Mouse (Mus musculus): ENCODE data around the gene Nrd1. TPM values are rescaled to one million over a fixed set of nuclear protein-coding genes. Genes with fewer than 3 reads are reported as not detected.

Gene Nrd1
- polyA plus RNA-seq, 1 experiment = 113 TPM

- WGBS = under 1% methylated on average over 18 of the region's 18 CpGs
- no peaks in the 10 kb centered on the region; the same call in 1 of the 2 replicates for H3K4me1 ChIP-seq (ENCODE audit: control insufficient read depth, insufficient read depth, low read length)
- peak overlapping the region; percentile 95 for H3K27ac ChIP-seq (ENCODE audit: control insufficient read depth, insufficient read depth, low read depth, low read length, poor library complexity)
- TF ChIP-seq CTCF (IDR thresholded peaks at IDR 0.05; ENCODE audit: control insufficient read depth, insufficient read depth, low read length) (no peak), POLR2A (IDR thresholded peaks at IDR 0.05; ENCODE audit: borderline replicate concordance, control insufficient read depth, low read depth, low read length) (no peak)
- H3K4me3 ChIP-seq (replicated peaks; ENCODE audit: control insufficient read depth, low read depth, low read length) = peak overlapping the region; percentile 91
Measured at GRCm38 (mm10) chr4:109000961-109001360, 506 bp downstream of the Nrd1 start.

GRCm38 (mm10) chr4:109008046-109008445, 7.6 kb downstream of the Nrd1 start:
- WGBS = 55% methylated on average over 1 of the region's 1 CpGs
- no peaks in the 10 kb centered on the region; the same call in 1 of the 2 replicates for H3K4me1 ChIP-seq (ENCODE audit: control insufficient read depth, insufficient read depth, low read length)
- TF ChIP-seq CTCF (IDR thresholded peaks at IDR 0.05; ENCODE audit: control insufficient read depth, insufficient read depth, low read length) = no peak
- no peak for TF ChIP-seq POLR2A (IDR thresholded peaks at IDR 0.05; ENCODE audit: borderline replicate concordance, control insufficient read depth, low read depth, low read length)
- H3K27ac ChIP-seq (ENCODE audit: control insufficient read depth, insufficient read depth, low read depth, low read length, poor library complexity) = no peak overlapping the region
- H3K4me3 ChIP-seq (replicated peaks; ENCODE audit: control insufficient read depth, low read depth, low read length) = no peak overlapping the region

- TF ChIP-seq POLR2A (IDR thresholded peaks at IDR 0.05; ENCODE audit: borderline replicate concordance, control insufficient read depth, low read depth, low read length) (no peak), CTCF (IDR thresholded peaks at IDR 0.05; ENCODE audit: control insufficient read depth, insufficient read depth, low read length) (no peak)
- no peaks in the 10 kb centered on the region; the same call in 1 of the 2 replicates for H3K4me1 ChIP-seq (ENCODE audit: control insufficient read depth, insufficient read depth, low read length)
- no peak overlapping the region for H3K27ac ChIP-seq (ENCODE audit: control insufficient read depth, insufficient read depth, low read depth, low read length, poor library complexity)
- WGBS = 92% methylated on average over 4 of the region's 4 CpGs
- no peak overlapping the region for H3K4me3 ChIP-seq (replicated peaks; ENCODE audit: control insufficient read depth, low read depth, low read length)
Measured at GRCm38 (mm10) chr4:109014091-109014490, 13.6 kb downstream of the Nrd1 start.

GRCm38 (mm10) chr4:109017441-109017840, 17.0 kb downstream of the Nrd1 start:
- Histone ChIP-seq H3K4me3 (replicated peaks; ENCODE audit: control insufficient read depth, low read depth, low read length) (no peak overlapping the region), H3K4me1 (ENCODE audit: control insufficient read depth, insufficient read depth, low read length) (no peaks in the 10 kb centered on the region; the same call in 1 of the 2 replicates), H3K27ac (ENCODE audit: control insufficient read depth, insufficient read depth, low read depth, low read length, poor library complexity) (no peak overlapping the region)
- WGBS = 92% methylated on average over 7 of the region's 7 CpGs
- TF ChIP-seq POLR2A (IDR thresholded peaks at IDR 0.05; ENCODE audit: borderline replicate concordance, control insufficient read depth, low read depth, low read length) (no peak), CTCF (IDR thresholded peaks at IDR 0.05; ENCODE audit: control insufficient read depth, insufficient read depth, low read length) (no peak)

GRCm38 (mm10) chr4:109019301-109019700, 18.8 kb downstream of the Nrd1 start:
- no peaks in the 10 kb centered on the region; the same call in 1 of the 2 replicates for H3K4me1 ChIP-seq (ENCODE audit: control insufficient read depth, insufficient read depth, low read length)
- WGBS = 46% methylated on average over 4 of the region's 4 CpGs
- H3K4me3 ChIP-seq (replicated peaks; ENCODE audit: control insufficient read depth, low read depth, low read length) = no peak overlapping the region
- TF ChIP-seq CTCF (IDR thresholded peaks at IDR 0.05; ENCODE audit: control insufficient read depth, insufficient read depth, low read length) (no peak), POLR2A (IDR thresholded peaks at IDR 0.05; ENCODE audit: borderline replicate concordance, control insufficient read depth, low read depth, low read length) (no peak)
- H3K27ac ChIP-seq (ENCODE audit: control insufficient read depth, insufficient read depth, low read depth, low read length, poor library complexity) = peak overlapping the region; percentile 65

GRCm38 (mm10) chr4:109021976-109022375, 21.5 kb downstream of the Nrd1 start:
- H3K4me3 ChIP-seq (replicated peaks; ENCODE audit: control insufficient read depth, low read depth, low read length) = no peak overlapping the region
- WGBS = 59% methylated on average over 1 of the region's 1 CpGs
- H3K27ac ChIP-seq (ENCODE audit: control insufficient read depth, insufficient read depth, low read depth, low read length, poor library complexity) = no peak overlapping the region
- no peaks in the 10 kb centered on the region; the same call in 1 of the 2 replicates for H3K4me1 ChIP-seq (ENCODE audit: control insufficient read depth, insufficient read depth, low read length)
- no peak for TF ChIP-seq POLR2A (IDR thresholded peaks at IDR 0.05; ENCODE audit: borderline replicate concordance, control insufficient read depth, low read depth, low read length)
- no peak for TF ChIP-seq CTCF (IDR thresholded peaks at IDR 0.05; ENCODE audit: control insufficient read depth, insufficient read depth, low read length)

- TF ChIP-seq POLR2A (IDR thresholded peaks at IDR 0.05; ENCODE audit: borderline replicate concordance, control insufficient read depth, low read depth, low read length) (no peak), CTCF (IDR thresholded peaks at IDR 0.05; ENCODE audit: control insufficient read depth, insufficient read depth, low read length) (no peak)
- no peak overlapping the region for H3K27ac ChIP-seq (ENCODE audit: control insufficient read depth, insufficient read depth, low read depth, low read length, poor library complexity)
- H3K4me1 ChIP-seq (ENCODE audit: control insufficient read depth, insufficient read depth, low read length) = no peaks in the 10 kb centered on the region
- WGBS = 87% methylated on average over 3 of the region's 3 CpGs
- no peak overlapping the region for H3K4me3 ChIP-seq (replicated peaks; ENCODE audit: control insufficient read depth, low read depth, low read length)
Measured at GRCm38 (mm10) chr4:109025061-109025460, 24.6 kb downstream of the Nrd1 start.

- no peak overlapping the region for H3K27ac ChIP-seq (ENCODE audit: control insufficient read depth, insufficient read depth, low read depth, low read length, poor library complexity)
- WGBS = 86% methylated on average over 3 of the region's 3 CpGs
- no peaks in the 10 kb centered on the region for H3K4me1 ChIP-seq (ENCODE audit: control insufficient read depth, insufficient read depth, low read length)
- no peak for TF ChIP-seq CTCF (IDR thresholded peaks at IDR 0.05; ENCODE audit: control insufficient read depth, insufficient read depth, low read length)
- TF ChIP-seq POLR2A (IDR thresholded peaks at IDR 0.05; ENCODE audit: borderline replicate concordance, control insufficient read depth, low read depth, low read length) = no peak
- H3K4me3 ChIP-seq (replicated peaks; ENCODE audit: control insufficient read depth, low read depth, low read length) = no peak overlapping the region
Measured at GRCm38 (mm10) chr4:109026543-109026942, 26.1 kb downstream of the Nrd1 start.

GRCm38 (mm10) chr4:109029857-109030256, 29.4 kb downstream of the Nrd1 start:
- Histone ChIP-seq H3K4me1 (ENCODE audit: control insufficient read depth, insufficient read depth, low read length) (no peaks in the 10 kb centered on the region), H3K4me3 (replicated peaks; ENCODE audit: control insufficient read depth, low read depth, low read length) (no peak overlapping the region), H3K27ac (ENCODE audit: control insufficient read depth, insufficient read depth, low read depth, low read length, poor library complexity) (no peak overlapping the region)
- no peak for TF ChIP-seq CTCF (IDR thresholded peaks at IDR 0.05; ENCODE audit: control insufficient read depth, insufficient read depth, low read length)
- TF ChIP-seq POLR2A (IDR thresholded peaks at IDR 0.05; ENCODE audit: borderline replicate concordance, control insufficient read depth, low read depth, low read length) = no peak
- 86% methylated on average over 2 of the region's 2 CpGs for WGBS
